Mouse (Mus musculus): ENCODE measurements at regions not wholly inside any gene's neighbourhood (a gene's known extent, or its start where the extent isn't known, plus 50 kb on each side); places are given as distances from the start of the nearest gene placed in this dataset.
A peak's percentile ranks its signal among the peaks of the same experiment; 100 is the strongest.

DNA sequence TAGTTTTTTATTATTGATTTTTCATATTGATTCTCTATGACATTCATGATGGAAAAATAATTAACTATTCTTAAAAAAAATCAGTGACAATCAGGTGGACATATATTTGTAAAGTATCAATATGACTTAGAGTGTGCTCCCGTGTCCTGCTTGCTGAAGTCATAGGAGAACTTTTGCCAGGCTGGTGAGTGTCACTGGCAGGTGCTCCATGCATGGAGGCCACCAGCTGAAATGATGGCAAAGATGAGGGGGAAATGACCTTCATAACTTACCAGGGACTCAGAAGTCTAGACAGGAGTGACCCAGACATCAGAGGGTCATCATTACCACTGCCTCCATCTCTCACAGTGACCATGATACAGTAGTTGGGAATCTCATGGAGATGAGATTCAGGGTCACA lies 62.5 kb upstream of the Arl4c start:
- no peaks in the 10 kb centered on the region for H3K4me1 ChIP-seq (ENCODE audit: insufficient read depth)
- DNase-seq: no peak
- H3K9me3 ChIP-seq (ENCODE audit: low read depth, low read length): no peaks in the 10 kb centered on the region
- H3K4me2 ChIP-seq: no peak overlapping the region
- no peak overlapping the region for H3K9ac ChIP-seq
- TF ChIP-seq CTCF (IDR thresholded peaks at IDR 0.05; ENCODE audit: low read depth): no peak
- ATAC-seq (ENCODE audit: insufficient read depth): no peak
- WGBS: 77% methylated on average over 1 of the region's 1 CpGs
- no peaks in the 10 kb centered on the region for H3K27me3 ChIP-seq (ENCODE audit: insufficient read depth, low read length)
- H3K4me3 ChIP-seq (ENCODE audit: low read depth, low read length): no peak overlapping the region
- no peak overlapping the region for H3K27ac ChIP-seq (ENCODE audit: low read depth)
- no peaks in the 10 kb centered on the region for H3K36me3 ChIP-seq (ENCODE audit: insufficient read depth)

DNA sequence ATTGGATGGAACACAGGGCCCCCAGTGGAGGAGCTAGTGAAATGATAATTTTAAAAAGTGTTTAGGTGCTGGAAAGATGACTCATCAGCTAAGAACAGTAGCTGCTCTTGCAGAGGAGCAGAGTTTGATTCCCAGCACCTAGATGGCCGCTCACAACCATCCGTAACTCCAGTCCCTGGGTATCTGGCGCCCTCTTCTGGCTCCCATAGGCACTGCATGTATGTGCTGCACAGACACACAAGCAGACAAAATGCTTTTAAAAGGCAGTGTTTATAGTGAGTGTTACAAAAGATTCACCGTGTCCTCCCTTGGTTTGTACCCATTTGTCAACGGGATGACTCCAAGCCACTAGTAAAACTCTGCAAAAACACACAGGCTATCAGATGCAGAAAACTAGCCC lies 75.0 kb upstream of the Arl4c start:
- no peaks in the 10 kb centered on the region for H3K36me3 ChIP-seq (ENCODE audit: insufficient read depth)
- H3K9ac ChIP-seq: no peak overlapping the region
- no peaks in the 10 kb centered on the region for H3K4me1 ChIP-seq (ENCODE audit: insufficient read depth)
- H3K27ac ChIP-seq (ENCODE audit: low read depth): no peak overlapping the region
- no peak overlapping the region for H3K4me3 ChIP-seq (ENCODE audit: low read depth, low read length)
- no peak for DNase-seq
- peak; percentile 57 for TF ChIP-seq CTCF (IDR thresholded peaks at IDR 0.05; ENCODE audit: low read depth)
- no peak for ATAC-seq (ENCODE audit: insufficient read depth)
- H3K9me3 ChIP-seq (ENCODE audit: low read depth, low read length): no peaks in the 10 kb centered on the region
- WGBS: 88% methylated on average over 5 of the region's 5 CpGs
- H3K27me3 ChIP-seq (ENCODE audit: insufficient read depth, low read length): no peaks in the 10 kb centered on the region
- no peak overlapping the region for H3K4me2 ChIP-seq

- Histone ChIP-seq H3K4me2 (no peak overlapping the region), H3K36me3 (ENCODE audit: insufficient read depth) (no peaks in the 10 kb centered on the region), H3K9me3 (ENCODE audit: low read depth, low read length) (no peaks in the 10 kb centered on the region), H3K27ac (ENCODE audit: low read depth) (no peak overlapping the region), H3K9ac (no peak overlapping the region), H3K27me3 (ENCODE audit: insufficient read depth, low read length) (no peaks in the 10 kb centered on the region), H3K4me1 (ENCODE audit: insufficient read depth) (peaks cover 3% of the 10 kb centered on the region; the same call in 1 of the 2 replicates), H3K4me3 (ENCODE audit: low read depth, low read length) (no peak overlapping the region)
- no peak for DNase-seq
- ATAC-seq (ENCODE audit: insufficient read depth): no peak
- 71% methylated on average over 4 of the region's 4 CpGs for WGBS
- no peak for TF ChIP-seq CTCF (IDR thresholded peaks at IDR 0.05; ENCODE audit: low read depth)
Observed at GRCm38 (mm10) chr1:88780262-88780661, 78.2 kb upstream of the Arl4c start.

DNA sequence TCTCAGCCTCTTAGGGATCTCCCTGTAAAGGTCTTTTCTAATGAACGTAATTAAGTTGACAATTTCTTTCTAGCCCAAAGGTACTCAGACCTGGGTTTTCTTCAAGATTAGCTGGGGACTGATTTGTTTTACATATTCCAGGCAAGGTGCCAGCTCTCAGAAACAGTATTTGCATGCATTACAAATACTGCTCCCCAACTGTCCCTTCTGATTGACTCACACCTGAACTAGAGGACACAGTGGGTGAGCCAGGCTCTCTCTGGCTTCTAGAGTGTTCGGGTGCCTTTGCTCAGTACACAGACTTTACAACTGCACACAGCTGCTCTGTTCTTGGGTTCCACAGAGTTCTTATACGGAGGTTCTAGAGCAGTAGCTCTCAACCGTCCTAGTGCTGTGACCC lies 81.1 kb upstream of the Arl4c start:
- no peaks in the 10 kb centered on the region for H3K27me3 ChIP-seq (ENCODE audit: insufficient read depth, low read length)
- H3K4me2 ChIP-seq: no peak overlapping the region
- no peak overlapping the region for H3K27ac ChIP-seq (ENCODE audit: low read depth)
- no peaks in the 10 kb centered on the region for H3K9me3 ChIP-seq (ENCODE audit: low read depth, low read length)
- H3K9ac ChIP-seq: no peak overlapping the region
- ATAC-seq (ENCODE audit: insufficient read depth) (no peak), DNase-seq (peak; percentile 54)
- no peak for TF ChIP-seq CTCF (IDR thresholded peaks at IDR 0.05; ENCODE audit: low read depth)
- WGBS: 50% methylated on average over 4 of the region's 4 CpGs
- peaks cover 3% of the 10 kb centered on the region; the same call in 1 of the 2 replicates for H3K4me1 ChIP-seq (ENCODE audit: insufficient read depth)
- H3K36me3 ChIP-seq (ENCODE audit: insufficient read depth): no peaks in the 10 kb centered on the region
- no peak overlapping the region for H3K4me3 ChIP-seq (ENCODE audit: low read depth, low read length)

GRCm38 (mm10) chr1:88784866-88785620 lies 83.0 kb upstream of the Arl4c start:
- Histone ChIP-seq H3K27me3 (ENCODE audit: insufficient read depth, low read length) (no peaks in the 10 kb centered on the region), H3K4me1 (ENCODE audit: insufficient read depth) (peaks cover 3% of the 10 kb centered on the region; the same call in 1 of the 2 replicates), H3K4me2 (no peak overlapping the region), H3K9me3 (ENCODE audit: low read depth, low read length) (no peaks in the 10 kb centered on the region), H3K27ac (ENCODE audit: low read depth) (no peak overlapping the region), H3K36me3 (ENCODE audit: insufficient read depth) (no peaks in the 10 kb centered on the region), H3K9ac (no peak overlapping the region), H3K4me3 (ENCODE audit: low read depth, low read length) (no peak overlapping the region)
- TF ChIP-seq CTCF (IDR thresholded peaks at IDR 0.05; ENCODE audit: low read depth): no peak
- ATAC-seq (ENCODE audit: insufficient read depth) (no peak), DNase-seq (no peak)
- 47% methylated on average over 4 of the region's 5 CpGs for WGBS

- Histone ChIP-seq H3K9ac (no peak overlapping the region), H3K27ac (ENCODE audit: low read depth) (no peak overlapping the region), H3K9me3 (ENCODE audit: low read depth, low read length) (no peaks in the 10 kb centered on the region), H3K4me2 (no peak overlapping the region), H3K36me3 (ENCODE audit: insufficient read depth) (no peaks in the 10 kb centered on the region), H3K4me3 (ENCODE audit: low read depth, low read length) (no peak overlapping the region), H3K4me1 (ENCODE audit: insufficient read depth) (peaks cover 3% of the 10 kb centered on the region; the same call in 1 of the 2 replicates), H3K27me3 (ENCODE audit: insufficient read depth, low read length) (no peaks in the 10 kb centered on the region)
- TF ChIP-seq CTCF (IDR thresholded peaks at IDR 0.05; ENCODE audit: low read depth): no peak
- DNase-seq (no peak), ATAC-seq (ENCODE audit: insufficient read depth) (no peak)
- 67% methylated on average over 14 of the region's 14 CpGs for WGBS
Observed at GRCm38 (mm10) chr1:88786066-88786465, 84.0 kb upstream of the Arl4c start.

DNA sequence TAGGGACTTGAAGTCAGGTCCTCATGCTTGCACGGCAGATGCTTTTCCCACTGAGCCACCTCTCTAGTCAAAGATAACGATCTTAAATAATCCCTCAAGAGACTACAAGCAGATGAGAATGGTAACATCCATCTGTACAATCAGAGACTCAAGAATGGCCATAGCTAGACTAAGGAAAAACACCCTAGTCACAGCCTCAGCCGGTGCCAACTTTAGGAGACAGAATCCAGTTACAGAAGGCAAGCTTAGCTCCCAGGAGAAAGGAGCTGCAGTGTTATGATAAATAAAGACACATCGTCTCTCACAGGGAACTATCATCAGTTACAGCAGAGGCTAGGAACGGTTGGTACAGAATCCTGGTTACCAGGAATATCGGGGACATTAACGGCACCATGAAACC lies 88.7 kb upstream of the Arl4c start:
- Histone ChIP-seq H3K36me3 (ENCODE audit: insufficient read depth) (no peaks in the 10 kb centered on the region), H3K4me3 (ENCODE audit: low read depth, low read length) (no peak overlapping the region), H3K9ac (no peak overlapping the region), H3K4me2 (no peak overlapping the region), H3K4me1 (ENCODE audit: insufficient read depth) (no peaks in the 10 kb centered on the region), H3K27me3 (ENCODE audit: insufficient read depth, low read length) (no peaks in the 10 kb centered on the region), H3K9me3 (ENCODE audit: low read depth, low read length) (no peaks in the 10 kb centered on the region), H3K27ac (ENCODE audit: low read depth) (no peak overlapping the region)
- WGBS: 65% methylated on average over 7 of the region's 7 CpGs
- no peak for TF ChIP-seq CTCF (IDR thresholded peaks at IDR 0.05; ENCODE audit: low read depth)
- DNase-seq (no peak), ATAC-seq (ENCODE audit: insufficient read depth) (no peak)
